Mouse (Mus musculus): Measurements from ENCODE around the gene Calm5. TPM values are rescaled to one million over a fixed set of nuclear protein-coding genes. Genes with fewer than 3 reads are reported as not detected.
"Not testable (repeated sequence)": the region's sequence is repeated elsewhere in the genome, so short reads cannot be mapped to it uniquely, and the experiment has no call there.

The Calm5 gene
- total RNA-seq, 2 experiments from 2014 or later = not detected

DNA sequence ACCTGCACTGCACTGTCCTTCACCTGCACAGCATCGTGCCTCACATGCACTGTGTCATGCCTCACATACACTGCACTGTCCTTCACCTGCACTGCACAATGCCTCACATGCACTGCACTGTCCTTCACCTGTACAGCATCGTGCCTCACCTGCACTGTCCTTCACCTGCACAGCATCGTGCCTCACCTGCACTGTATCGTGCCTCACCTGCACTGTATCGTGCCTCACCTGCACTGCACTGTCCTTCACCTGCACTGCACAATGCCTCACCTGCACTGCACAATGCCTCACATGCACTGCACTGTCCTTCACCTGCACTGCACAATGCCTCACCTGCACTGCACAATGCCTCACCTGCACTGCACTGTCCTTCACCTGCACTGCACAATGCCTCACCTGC, 44.2 kb downstream of the Calm5 start:
- intact Hi-C loops (cut with DNase I) = loop anchor here (5.0 to 10.0 kb wide), 2 partner anchors 104 to 493 kb away; no protein-coding TSS in a partner anchor
- DNase-seq (ENCODE audit: low spot score) = not testable (repeated sequence)

DNA sequence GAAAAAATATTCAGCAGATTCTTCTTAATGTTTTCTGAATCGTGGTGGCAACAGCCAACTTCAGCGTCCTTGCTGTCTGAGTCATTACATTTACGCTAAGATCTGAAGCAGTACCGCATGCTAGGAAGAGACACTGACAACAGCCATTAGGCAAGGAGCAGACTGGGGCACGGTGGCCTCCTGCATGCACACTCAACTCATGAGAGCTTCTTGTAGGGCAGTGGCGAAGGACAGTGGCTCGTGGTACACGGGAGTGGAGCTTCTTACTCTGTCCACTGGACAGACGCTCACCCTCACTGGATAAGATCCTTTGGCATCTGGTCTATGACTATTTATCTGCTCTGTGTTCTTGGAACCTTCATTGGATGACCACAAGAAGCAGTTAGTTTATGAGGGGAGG, 45.3 kb downstream of the Calm5 start:
- DNase-seq (ENCODE audit: low spot score) = no peak
- intact Hi-C loops (cut with DNase I) = loop anchor here (5.0 to 10.0 kb wide), 2 partner anchors 103 to 494 kb away; no protein-coding TSS in a partner anchor

Other genes with a start within 250 kb of the Calm5 start
- gene Fam208b, start 243.1 kb upstream of the Calm5 start, total RNA-seq (2021) = 10 to 100 TPM; 11.1 to 13.1 TPM
- gene Asb13, start 220.1 kb upstream of the Calm5 start, total RNA-seq (2021) = 1 to 10 TPM; 7.0 to 9.6 TPM
- not detected for gene Calml3, start 49.9 kb upstream of the Calm5 start, total RNA-seq (2021)
- not detected for gene Calm4, start 16.4 kb upstream of the Calm5 start, total RNA-seq (2021)
- 10 to 100 TPM; 19.8 to 20.0 TPM for gene Net1, start 64.0 kb downstream of the Calm5 start, total RNA-seq (2021)
- not detected for gene Tubal3, start 64.1 kb downstream of the Calm5 start, total RNA-seq (2021)
- gene Ucn3, start 91.2 kb downstream of the Calm5 start, total RNA-seq (2021) = not detected
- 1 to 10 TPM; 6.5 to 8.6 TPM for gene Akr1c14, start 194.8 kb downstream of the Calm5 start, total RNA-seq (2021)